Mouse (Mus musculus): ENCODE measurements around the gene Suv39h2.

DNA sequence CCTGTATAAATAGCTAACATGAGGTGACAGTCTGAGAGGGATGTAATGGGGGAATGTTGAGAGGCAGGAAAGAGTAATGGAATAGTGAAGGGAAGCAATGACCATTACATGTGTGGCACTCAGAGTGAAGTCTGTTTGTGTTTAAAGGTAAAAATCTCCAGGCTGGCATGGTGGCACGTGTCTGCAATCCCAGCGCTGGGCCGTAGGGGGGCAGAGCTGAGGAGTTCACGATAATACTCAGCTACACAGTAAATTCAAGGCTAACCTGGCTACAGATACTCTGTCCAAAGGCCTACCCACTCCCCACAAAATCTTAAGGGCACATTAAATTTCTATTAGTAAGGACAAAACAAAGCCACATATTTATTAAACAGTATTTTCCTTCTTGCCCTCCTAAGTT is 18.2 kb downstream of the Suv39h2 start:
- no peak for TF ChIP-seq CTCF (IDR thresholded peaks at IDR 0.05; ENCODE audit: borderline replicate concordance, control insufficient read depth, extremely low read depth, insufficient read depth, low read length, poor library complexity)
- TF ChIP-seq POLR2A (IDR thresholded peaks at IDR 0.05; ENCODE audit: control insufficient read depth, extremely low read depth, insufficient read depth, low read length, poor library complexity), result no peak

Data from thymus, adult 2 months (tissue).